Mouse (Mus musculus) urinary bladder, postnatal 36 days (tissue): ENCODE measurements around the gene B3gnt4.

ENCODE experiments used
- DNase-seq, 2 experiments: peaks; one replicate each; pipeline ENCODE4 v3.0.0; 2022; ENCODE audit warnings: low spot score in 2 of 2, mixed read lengths in 1 of 2

The B3gnt4 gene

GRCm38 (mm10) chr5:123525916-123526495, 15.7 kb downstream of the B3gnt4 start:
- no peak for DNase-seq

GRCm38 (mm10) chr5:123528641-123529040, 18.4 kb downstream of the B3gnt4 start:
- DNase-seq, result no peak

- no peak for DNase-seq
These were observed 19.8 kb downstream of the B3gnt4 start for GRCm38 (mm10) chr5:123530056-123530455.

GRCm38 (mm10) chr5:123533801-123534200, 23.5 kb downstream of the B3gnt4 start:
- no peak for DNase-seq

GRCm38 (mm10) chr5:123555693-123556092, 45.4 kb downstream of the B3gnt4 start:
- DNase-seq, result no peak

GRCm38 (mm10) chr5:123556451-123556850, 46.2 kb downstream of the B3gnt4 start:
- DNase-seq, result peak in 1 of 2 experiments; percentile 36

- no peak for DNase-seq
These were observed 49.3 kb downstream of the B3gnt4 start for GRCm38 (mm10) chr5:123559588-123559987.

GRCm38 (mm10) chr5:123561128-123561527, 50.9 kb downstream of the B3gnt4 start:
- DNase-seq, result no peak
